Mouse (Mus musculus) spleen, postnatal 14 days (tissue): Measurements from ENCODE around the gene Nav2.

Experiments used
- DNase-seq, 2 experiments: peaks; one replicate each; pipeline ENCODE4 v3.0.0; 2021 to 2022; ENCODE audit warnings: low spot score in 2 of 2

Nav2 gene

GRCm38 (mm10) chr7:49202971-49203370 lies 294.5 kb downstream of the Nav2 start:
- DNase-seq, result no peak

- no peak for DNase-seq
These were observed 296.3 kb downstream of the Nav2 start for GRCm38 (mm10) chr7:49204856-49205255.

GRCm38 (mm10) chr7:49205551-49205950 lies 297.0 kb downstream of the Nav2 start:
- DNase-seq, result no peak

GRCm38 (mm10) chr7:49206775-49207676 lies 298.5 kb downstream of the Nav2 start:
- no peak for DNase-seq

- no peak for DNase-seq
These were observed 301.0 kb downstream of the Nav2 start for GRCm38 (mm10) chr7:49209526-49209925.

- DNase-seq, result no peak
These were observed 302.2 kb downstream of the Nav2 start for GRCm38 (mm10) chr7:49210721-49211120.

- DNase-seq, result no peak
These were observed 304.5 kb downstream of the Nav2 start for GRCm38 (mm10) chr7:49213011-49213410.

- no peak for DNase-seq
These were observed 309.3 kb downstream of the Nav2 start for GRCm38 (mm10) chr7:49217786-49218185.

GRCm38 (mm10) chr7:49225741-49226140 lies 317.2 kb downstream of the Nav2 start:
- no peak for DNase-seq

GRCm38 (mm10) chr7:49232969-49233368 lies 324.5 kb downstream of the Nav2 start:
- DNase-seq, result no peak

- DNase-seq, result no peak
These were observed 325.8 kb downstream of the Nav2 start for GRCm38 (mm10) chr7:49234288-49234687.

- no peak for DNase-seq
These were observed 326.8 kb downstream of the Nav2 start for GRCm38 (mm10) chr7:49235271-49235681.

- DNase-seq, result no peak
These were observed 327.3 kb downstream of the Nav2 start for GRCm38 (mm10) chr7:49235821-49236220.

GRCm38 (mm10) chr7:49240461-49240860 lies 331.9 kb downstream of the Nav2 start:
- no peak for DNase-seq

GRCm38 (mm10) chr7:49241229-49241751 lies 332.8 kb downstream of the Nav2 start:
- no peak for DNase-seq

GRCm38 (mm10) chr7:49242261-49242660 lies 333.7 kb downstream of the Nav2 start:
- DNase-seq, result no peak

- DNase-seq, result no peak
These were observed 334.6 kb downstream of the Nav2 start for GRCm38 (mm10) chr7:49243079-49243478.

- peak; percentile 67 to 69 for DNase-seq
These were observed 337.2 kb downstream of the Nav2 start for GRCm38 (mm10) chr7:49245537-49246239.

- no peak for DNase-seq
These were observed 337.7 kb downstream of the Nav2 start for GRCm38 (mm10) chr7:49246240-49246578.

GRCm38 (mm10) chr7:49246584-49247481 lies 338.3 kb downstream of the Nav2 start:
- DNase-seq, result no peak

- DNase-seq, result no peak
These were observed 339.3 kb downstream of the Nav2 start for GRCm38 (mm10) chr7:49247744-49248331.
